Mouse (Mus musculus) thymus, adult 2 months (tissue): Measurements from ENCODE around the gene Slc6a9.

Experiments
- CTCF ChIP-seq: fragments of 200-500 bp; IDR thresholded peaks from 2 replicates; pipeline ENCODE4 v1.5.1; 2012; ENCODE audit warnings: mild to moderate bottlenecking, control low read depth, low read length, moderate library complexity, borderline replicate concordance; ENCODE audit not compliant: control insufficient read depth, poor library complexity, insufficient read depth; ENCODE audit errors: extremely low read depth
- POLR2A ChIP-seq: fragments of 200-500 bp; IDR thresholded peaks from 2 replicates; pipeline ENCODE4 v1.6.1; 2012; ENCODE audit warnings: mild to moderate bottlenecking, low read length, control low read depth, moderate library complexity; ENCODE audit not compliant: control insufficient read depth, poor library complexity, insufficient read depth; ENCODE audit errors: extremely low read depth

GRCm38 (mm10) chr4:117904094-117904493 lies 69.8 kb downstream of the Slc6a9 start:
- TF ChIP-seq POLR2A (no peak), CTCF (no peak)
